Mouse (Mus musculus) brain, embryonic 14.5 days (tissue): Measurements from ENCODE around the gene Map3k10. TPM values are rescaled to one million over a fixed set of nuclear protein-coding genes. Genes with fewer than 3 reads are reported as not detected.
A peak's percentile ranks its signal among the peaks of the same experiment; 100 is the strongest.

Experiments
- DNase-seq: peaks from one replicate; pipeline ENCODE4 v3.0.0-alpha.2; 2011; ENCODE audit warnings: low read depth
- CTCF ChIP-seq: fragments of 200-500 bp; IDR thresholded peaks from 2 replicates; pipeline ENCODE4 v1.5.1; 2012; ENCODE audit warnings: inconsistent platforms, mild to moderate bottlenecking, moderate library complexity, borderline replicate concordance; ENCODE audit not compliant: insufficient read depth, insufficient read length; ENCODE audit errors: extremely low read depth
- POLR2A ChIP-seq: fragments of 200-500 bp; IDR thresholded peaks from 2 replicates; pipeline ENCODE4 v1.6.1; 2012; ENCODE audit warnings: mild to moderate bottlenecking, inconsistent platforms, borderline replicate concordance; ENCODE audit not compliant: poor library complexity, insufficient read depth, insufficient read length, severe bottlenecking; ENCODE audit errors: extremely low read depth
- polyA plus RNA-seq: library from polyadenylated mRNA; depleted of rRNA; stranded (reverse); fragments of >200 nt; gene quantifications from 2 replicates; pipeline ENCODE4 v1.2.3, GENCODE M21; 2012

The Map3k10 gene
- polyA plus RNA-seq, 1 experiment = 93.9 TPM

- no peak for TF ChIP-seq CTCF
- no peak for TF ChIP-seq POLR2A
- DNase-seq = no peak
Measured at GRCm38 (mm10) chr7:27674195-27674521, 240 bp downstream of the Map3k10 start.

GRCm38 (mm10) chr7:27673575-27674131 is 745 bp downstream of the Map3k10 start:
- DNase-seq = no peak
- TF ChIP-seq CTCF (no peak), POLR2A (no peak)

- TF ChIP-seq POLR2A (no peak), CTCF (no peak)
- no peak for DNase-seq
Measured at GRCm38 (mm10) chr7:27673064-27673574, 1.3 kb downstream of the Map3k10 start.

- TF ChIP-seq POLR2A (no peak), CTCF (no peak)
- no peak for DNase-seq
Measured at GRCm38 (mm10) chr7:27662038-27662437, 12.4 kb downstream of the Map3k10 start.

- TF ChIP-seq CTCF (no peak), POLR2A (no peak)
- DNase-seq = no peak
Measured at GRCm38 (mm10) chr7:27658712-27659663, 15.4 kb downstream of the Map3k10 start.

GRCm38 (mm10) chr7:27657824-27658395 is 16.5 kb downstream of the Map3k10 start:
- TF ChIP-seq CTCF (no peak), POLR2A (no peak)
- no peak for DNase-seq

- TF ChIP-seq CTCF (no peak), POLR2A (no peak)
- DNase-seq = no peak
Measured at GRCm38 (mm10) chr7:27656600-27656999, 17.8 kb downstream of the Map3k10 start.

- TF ChIP-seq CTCF (no peak), POLR2A (no peak)
- DNase-seq = no peak
Measured at GRCm38 (mm10) chr7:27655545-27655944, 18.9 kb downstream of the Map3k10 start.

- no peak for TF ChIP-seq POLR2A
- TF ChIP-seq CTCF = peak; percentile 57; the same call in 1 of the 2 replicates
- peak; percentile 43 for DNase-seq
Measured at GRCm38 (mm10) chr7:27654607-27655276, 19.7 kb downstream of the Map3k10 start.

- peak; percentile 83 for TF ChIP-seq POLR2A
- TF ChIP-seq CTCF = peak; percentile 47; the same call in 1 of the 2 replicates
- peak; percentile 90 for DNase-seq
Measured at GRCm38 (mm10) chr7:27653681-27654437, 20.5 kb downstream of the Map3k10 start, which contains the start of gene Ttc9b. TSS of gene Ttc9b (plus strand) at chr7:27653915.
